Mouse (Mus musculus): ENCODE measurements at regions not wholly inside any gene's neighbourhood (a gene's known extent, or its start where the extent isn't known, plus 50 kb on each side); places are given as distances from the start of the nearest gene placed in this dataset.
A peak's percentile ranks its signal among the peaks of the same experiment; 100 is the strongest.

DNA sequence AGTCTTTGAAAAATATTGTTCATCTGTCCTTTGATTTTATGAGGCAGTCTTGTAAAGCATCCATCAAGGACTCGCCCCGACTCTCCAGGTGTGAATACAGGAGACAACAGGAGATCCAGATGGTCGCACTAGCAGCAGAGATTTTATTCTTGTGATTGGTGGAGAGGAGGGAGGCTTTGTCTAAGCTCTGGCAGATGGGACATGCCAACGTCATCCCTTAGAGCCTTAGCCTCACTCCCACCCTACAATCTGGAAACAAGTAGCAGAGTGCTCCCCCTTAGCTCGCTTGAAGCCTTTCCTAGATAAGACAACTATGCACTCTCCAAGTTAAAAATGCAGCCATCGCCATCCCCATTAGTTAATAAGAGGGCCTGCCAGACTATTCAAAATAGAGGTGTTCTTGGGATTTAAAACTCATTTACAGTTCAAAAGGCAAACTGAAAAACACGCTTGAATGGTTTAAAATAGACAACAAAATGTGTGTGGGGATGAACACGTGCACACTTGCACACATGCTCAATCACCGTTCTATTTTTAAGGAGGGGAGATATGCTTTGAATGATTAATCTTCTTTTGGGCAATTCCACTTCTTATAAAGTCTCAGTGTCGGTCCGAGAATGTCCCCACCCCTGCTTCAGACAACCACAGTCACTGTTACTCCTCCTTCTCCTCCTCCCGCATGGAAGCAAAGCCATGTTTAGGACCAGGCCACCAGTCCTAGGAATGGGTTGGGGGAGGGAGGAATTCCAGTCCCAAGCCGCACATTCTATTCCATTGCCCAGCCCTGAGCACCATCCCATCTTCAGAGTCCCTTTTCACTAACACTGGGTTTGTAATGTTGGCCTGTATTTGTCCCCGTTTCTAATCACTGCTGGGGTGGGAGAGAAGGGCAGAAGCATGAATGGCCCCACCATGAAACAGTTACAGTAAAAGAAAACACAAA, 61.5 kb upstream of the Egln3 start:
- H3K4me1 ChIP-seq (ENCODE audit: insufficient read depth, low read length) = 0 out of 2 replicates have a peak, but pooled peaks cover 7% of the 10 kb centered on the region
- H3K27me3 ChIP-seq (ENCODE audit: insufficient read depth, low read length) = no peaks in the 10 kb centered on the region
- H3K9me3 ChIP-seq (ENCODE audit: low read length) = no peaks in the 10 kb centered on the region
- ATAC-seq (no peak), DNase-seq (ENCODE audit: low spot score) (no peak)
- no peak overlapping the region for H3K9ac ChIP-seq (replicated peaks; ENCODE audit: low read length)
- H3K4me2 ChIP-seq (ENCODE audit: low read depth, low read length) = no peak overlapping the region
- no peaks in the 10 kb centered on the region for H3K36me3 ChIP-seq (ENCODE audit: insufficient read depth, low read length)
- H3K27ac ChIP-seq = no peak overlapping the region
- no peak overlapping the region for H3K4me3 ChIP-seq (ENCODE audit: low read length)
- no peak for TF ChIP-seq CTCF (IDR thresholded peaks at IDR 0.05; ENCODE audit: low read depth)
- 63% methylated on average over 14 of the region's 14 CpGs for WGBS

GRCm38 (mm10) chr12:54264418-54264733, 60.7 kb upstream of the Egln3 start:
- H3K9ac ChIP-seq (replicated peaks; ENCODE audit: low read length) = no peak overlapping the region
- no peaks in the 10 kb centered on the region for H3K36me3 ChIP-seq (ENCODE audit: insufficient read depth, low read length)
- H3K4me2 ChIP-seq (ENCODE audit: low read depth, low read length) = no peak overlapping the region
- WGBS = 62% methylated on average over 4 of the region's 4 CpGs
- no peaks in the 10 kb centered on the region for H3K27me3 ChIP-seq (ENCODE audit: insufficient read depth, low read length)
- no peak for ATAC-seq
- no peak overlapping the region for H3K4me3 ChIP-seq (ENCODE audit: low read length)
- DNase-seq (ENCODE audit: low spot score) = no peak
- H3K4me1 ChIP-seq (ENCODE audit: insufficient read depth, low read length) = 0 out of 2 replicates have a peak, but pooled peaks cover 7% of the 10 kb centered on the region
- H3K27ac ChIP-seq = no peak overlapping the region
- no peak for TF ChIP-seq CTCF (IDR thresholded peaks at IDR 0.05; ENCODE audit: low read depth)
- no peaks in the 10 kb centered on the region for H3K9me3 ChIP-seq (ENCODE audit: low read length)

GRCm38 (mm10) chr12:54263733-54264417, 60.2 kb upstream of the Egln3 start:
- H3K9me3 ChIP-seq (ENCODE audit: low read length) = no peaks in the 10 kb centered on the region
- H3K4me2 ChIP-seq (ENCODE audit: low read depth, low read length) = no peak overlapping the region
- no peaks in the 10 kb centered on the region for H3K36me3 ChIP-seq (ENCODE audit: insufficient read depth, low read length)
- WGBS = 63% methylated on average over 13 of the region's 13 CpGs
- no peak for TF ChIP-seq CTCF (IDR thresholded peaks at IDR 0.05; ENCODE audit: low read depth)
- DNase-seq (ENCODE audit: low spot score) (no peak), ATAC-seq (no peak)
- H3K4me1 ChIP-seq (ENCODE audit: insufficient read depth, low read length) = 0 out of 2 replicates have a peak, but pooled peaks cover 7% of the 10 kb centered on the region
- no peaks in the 10 kb centered on the region for H3K27me3 ChIP-seq (ENCODE audit: insufficient read depth, low read length)
- H3K4me3 ChIP-seq (ENCODE audit: low read length) = no peak overlapping the region
- H3K9ac ChIP-seq (replicated peaks; ENCODE audit: low read length) = no peak overlapping the region
- no peak overlapping the region for H3K27ac ChIP-seq

- no peak for TF ChIP-seq CTCF (IDR thresholded peaks at IDR 0.05; ENCODE audit: low read depth)
- ATAC-seq (no peak), DNase-seq (ENCODE audit: low spot score) (no peak)
- 0 out of 2 replicates have a peak, but pooled peaks cover 7% of the 10 kb centered on the region for H3K4me1 ChIP-seq (ENCODE audit: insufficient read depth, low read length)
- H3K9me3 ChIP-seq (ENCODE audit: low read length) = no peaks in the 10 kb centered on the region
- no peaks in the 10 kb centered on the region for H3K36me3 ChIP-seq (ENCODE audit: insufficient read depth, low read length)
- no peaks in the 10 kb centered on the region for H3K27me3 ChIP-seq (ENCODE audit: insufficient read depth, low read length)
- H3K4me3 ChIP-seq (ENCODE audit: low read length) = no peak overlapping the region
- no peak overlapping the region for H3K4me2 ChIP-seq (ENCODE audit: low read depth, low read length)
- H3K9ac ChIP-seq (replicated peaks; ENCODE audit: low read length) = no peak overlapping the region
- WGBS = 86% methylated on average over 11 of the region's 11 CpGs
- no peak overlapping the region for H3K27ac ChIP-seq
Measured at GRCm38 (mm10) chr12:54262236-54263005, 58.8 kb upstream of the Egln3 start.

- Histone ChIP-seq H3K4me3 (ENCODE audit: low read length) (no peak overlapping the region), H3K4me2 (ENCODE audit: low read depth, low read length) (no peak overlapping the region), H3K4me1 (ENCODE audit: insufficient read depth, low read length) (0 out of 2 replicates have a peak, but pooled peaks cover 7% of the 10 kb centered on the region), H3K27me3 (ENCODE audit: insufficient read depth, low read length) (no peaks in the 10 kb centered on the region), H3K27ac (no peak overlapping the region), H3K9ac (replicated peaks; ENCODE audit: low read length) (no peak overlapping the region), H3K36me3 (ENCODE audit: insufficient read depth, low read length) (no peaks in the 10 kb centered on the region), H3K9me3 (ENCODE audit: low read length) (no peaks in the 10 kb centered on the region)
- no peak for TF ChIP-seq CTCF (IDR thresholded peaks at IDR 0.05; ENCODE audit: low read depth)
- ATAC-seq (peak; percentile 40; the same call in 1 of the 2 replicates), DNase-seq (ENCODE audit: low spot score) (peak; percentile 43)
- 60% methylated on average over 5 of the region's 5 CpGs for WGBS
Measured at GRCm38 (mm10) chr12:54261426-54261825, 57.8 kb upstream of the Egln3 start.

GRCm38 (mm10) chr12:54260502-54260901, 56.8 kb upstream of the Egln3 start:
- ATAC-seq (no peak), DNase-seq (ENCODE audit: low spot score) (no peak)
- Histone ChIP-seq H3K4me2 (ENCODE audit: low read depth, low read length) (no peak overlapping the region), H3K9ac (replicated peaks; ENCODE audit: low read length) (no peak overlapping the region), H3K4me3 (ENCODE audit: low read length) (no peak overlapping the region), H3K4me1 (ENCODE audit: insufficient read depth, low read length) (0 out of 2 replicates have a peak, but pooled peaks cover 7% of the 10 kb centered on the region), H3K27ac (no peak overlapping the region), H3K36me3 (ENCODE audit: insufficient read depth, low read length) (no peaks in the 10 kb centered on the region), H3K9me3 (ENCODE audit: low read length) (no peaks in the 10 kb centered on the region), H3K27me3 (ENCODE audit: insufficient read depth, low read length) (no peaks in the 10 kb centered on the region)
- TF ChIP-seq CTCF (IDR thresholded peaks at IDR 0.05; ENCODE audit: low read depth) = no peak
- 82% methylated on average over 6 of the region's 6 CpGs for WGBS

All from hindbrain, postnatal 0 days (tissue).